Mouse (Mus musculus): ENCODE measurements around the gene Ddr1.
"Not testable (repeated sequence)": the region's sequence is repeated elsewhere in the genome, so short reads cannot be mapped to it uniquely, and the experiment has no call there.

Gene Ddr1

GRCm38 (mm10) chr17:35704621-35705464, at the start of gene Ddr1:
TSS of gene Ddr1 (minus strand) at chr17:35704621.
- DNase-seq (ENCODE audit: low spot score in 2 of 2) = no peak

DNA sequence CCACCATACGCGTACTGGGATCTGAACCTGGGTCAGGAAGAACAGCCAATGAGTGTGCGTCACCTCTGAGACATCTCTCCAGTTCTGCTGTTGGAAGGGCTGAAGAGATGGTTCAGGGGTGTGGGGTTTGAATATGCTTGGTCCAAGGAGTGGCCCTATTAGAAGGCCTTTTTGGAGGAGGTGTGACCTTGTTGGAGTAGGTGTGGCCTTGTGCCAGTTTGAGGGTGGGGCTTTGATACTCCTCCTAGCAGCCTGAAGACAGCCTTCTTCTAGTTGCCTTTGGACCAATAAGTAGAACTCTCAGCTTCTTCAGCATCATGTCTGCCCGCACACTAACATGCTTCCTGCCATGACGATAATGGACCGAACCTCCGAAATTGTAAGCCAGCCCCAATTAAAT, 49.2 kb upstream of the Ddr1 start:
- no peak for DNase-seq (ENCODE audit: low spot score in 2 of 2)

DNA sequence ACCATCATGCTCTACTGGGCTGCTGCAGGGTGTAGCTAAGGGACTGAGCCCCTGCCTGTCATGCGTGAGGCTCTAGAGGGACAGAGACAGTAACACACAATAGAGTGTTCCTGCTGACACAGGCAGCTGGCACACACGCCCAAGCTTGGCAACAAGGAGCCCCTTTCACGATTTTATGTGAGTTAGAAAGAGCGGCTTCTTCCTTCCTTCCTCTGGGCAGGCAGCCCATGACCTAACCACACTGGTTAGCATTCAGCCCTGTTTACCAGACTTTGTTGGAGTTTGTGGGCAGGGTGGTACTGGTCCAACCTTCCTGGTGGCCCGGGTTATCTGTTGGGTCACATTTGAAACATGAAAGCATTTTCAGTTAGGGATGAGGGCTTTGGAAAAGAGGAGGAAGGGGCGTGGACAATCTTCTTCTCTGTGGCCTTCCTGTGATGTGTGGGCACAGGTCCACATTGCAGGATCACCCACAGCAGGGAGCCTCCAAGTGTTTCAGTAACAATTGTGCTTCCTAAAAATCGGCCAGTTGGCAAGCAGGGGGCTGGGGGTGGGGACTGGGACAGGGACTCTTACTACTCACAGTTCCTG, 47.9 kb upstream of the Ddr1 start:
- peak; percentile 14 to 23 for DNase-seq (ENCODE audit: low spot score in 2 of 2)

DNA sequence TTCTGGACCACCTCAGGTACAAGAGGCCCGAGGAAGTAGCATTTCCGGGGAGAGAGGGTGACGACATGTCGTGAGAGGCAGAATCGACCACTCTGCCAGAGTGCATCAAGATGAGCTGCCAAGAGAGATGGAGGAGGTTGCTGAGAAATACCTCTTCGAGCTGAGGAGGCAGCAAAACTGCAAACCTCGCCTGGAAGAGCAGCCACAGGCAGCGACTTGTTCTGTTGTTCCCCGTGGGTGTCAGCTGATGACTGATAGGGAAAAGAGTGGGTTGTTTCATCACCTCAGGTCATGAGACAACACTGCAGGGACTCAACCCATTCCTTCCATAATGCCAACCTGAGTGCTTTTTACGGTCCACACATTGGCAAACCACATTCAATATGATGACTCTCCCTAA, 45.3 kb upstream of the Ddr1 start:
- DNase-seq (ENCODE audit: low spot score in 2 of 2) = peak; percentile 24 to 32

- DNase-seq (ENCODE audit: low spot score in 2 of 2) = no peak
Observed at GRCm38 (mm10) chr17:35744361-35744760, 39.9 kb upstream of the Ddr1 start.

GRCm38 (mm10) chr17:35742948-35743347, 38.5 kb upstream of the Ddr1 start:
- DNase-seq (ENCODE audit: low spot score in 2 of 2) = no peak

DNA sequence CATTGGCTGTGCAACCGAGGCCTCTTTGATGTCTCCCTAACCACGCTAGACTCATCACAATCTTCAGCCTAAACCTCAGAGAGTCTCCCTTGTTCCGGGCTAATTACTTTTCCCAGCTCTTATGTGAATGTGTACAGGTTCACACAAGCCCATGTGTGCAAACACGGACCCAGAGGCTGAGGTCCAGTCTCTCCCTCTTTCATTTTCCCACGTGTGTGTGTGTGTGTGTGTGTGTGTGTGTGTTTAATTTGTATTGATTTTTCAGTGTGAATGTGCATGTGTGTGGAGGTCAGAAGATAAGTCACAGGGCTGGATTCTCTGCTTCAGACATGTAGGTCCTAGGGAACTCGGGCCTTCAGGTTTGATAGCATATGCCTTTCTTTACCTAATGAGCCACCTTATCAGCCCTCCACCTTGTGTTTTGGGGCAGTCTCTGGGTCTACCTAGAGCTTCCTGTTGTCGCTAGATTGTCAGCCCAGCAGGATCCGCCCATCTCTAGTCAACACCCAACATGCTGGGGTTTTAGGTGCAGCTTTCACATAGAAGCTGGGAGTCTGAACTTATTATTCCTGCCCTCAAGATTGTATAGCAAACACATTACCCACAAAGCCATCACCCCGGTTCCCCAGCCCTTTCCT, 37.3 kb upstream of the Ddr1 start:
- DNase-seq (ENCODE audit: low spot score in 2 of 2) = no peak

- DNase-seq (ENCODE audit: low spot score in 2 of 2) = no peak
Observed at GRCm38 (mm10) chr17:35740276-35740880, 36.0 kb upstream of the Ddr1 start.

- DNase-seq (ENCODE audit: low spot score in 2 of 2) = peak; percentile 83 to 84
Observed at GRCm38 (mm10) chr17:35739675-35740074, 35.3 kb upstream of the Ddr1 start.

GRCm38 (mm10) chr17:35737743-35738142, 33.3 kb upstream of the Ddr1 start:
- peak; percentile 56 to 63 for DNase-seq (ENCODE audit: low spot score in 2 of 2)

DNA sequence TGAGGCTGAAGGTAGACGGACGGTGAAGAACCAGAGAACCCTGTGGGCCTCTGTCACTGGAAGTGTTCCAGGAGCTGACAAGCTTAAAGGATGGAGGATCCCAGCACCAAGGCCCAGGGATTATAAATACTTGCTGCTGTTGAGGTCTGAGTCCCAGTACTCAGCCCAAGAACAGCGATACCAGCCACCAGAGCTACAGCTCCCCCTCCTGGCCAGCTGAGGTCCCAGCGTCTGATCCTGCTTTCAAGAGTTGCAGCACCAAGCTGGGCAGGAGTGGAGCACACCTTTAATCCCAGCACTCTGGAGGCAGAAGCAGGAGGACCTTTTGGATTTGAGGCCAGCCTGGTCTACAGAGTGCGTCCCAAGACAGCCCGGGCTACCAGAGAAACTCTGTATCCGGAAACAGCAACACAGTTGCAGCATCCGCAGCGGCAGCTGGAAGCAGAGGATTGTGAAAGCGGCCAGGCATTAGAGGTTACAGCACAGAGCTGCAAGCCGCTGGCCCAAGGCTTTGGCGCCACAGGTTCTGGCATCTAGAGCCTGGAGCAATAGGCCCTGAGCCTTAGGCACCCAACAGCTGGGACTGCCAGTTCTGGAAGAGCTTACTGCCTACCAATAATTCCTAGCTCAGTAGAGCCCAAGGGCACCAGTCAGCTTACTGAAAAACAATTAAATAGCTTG, 32.0 kb upstream of the Ddr1 start:
- DNase-seq (ENCODE audit: low spot score in 2 of 2) = peak; percentile 45 to 60

- no peak for DNase-seq (ENCODE audit: low spot score in 2 of 2)
Observed at GRCm38 (mm10) chr17:35734478-35734877, 30.1 kb upstream of the Ddr1 start.

DNA sequence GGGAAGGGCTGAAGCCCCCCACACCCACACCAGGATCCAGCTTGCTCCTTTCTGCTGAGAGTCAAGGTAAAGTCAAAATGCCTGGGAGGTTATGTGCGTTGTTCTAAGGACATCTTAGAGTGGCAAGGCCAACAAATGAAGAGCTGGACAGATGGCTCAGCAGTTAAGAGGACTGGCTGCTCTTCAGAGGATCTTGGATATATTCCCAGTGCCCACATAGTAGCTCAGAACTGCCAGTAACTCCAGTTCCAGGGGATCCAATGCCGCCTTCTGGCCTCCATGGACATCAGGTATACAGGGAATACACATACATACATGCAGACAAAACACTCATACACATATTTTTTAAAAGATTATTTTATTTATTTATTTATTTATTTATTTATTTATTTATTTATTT, 29.0 kb upstream of the Ddr1 start:
- no peak for DNase-seq (ENCODE audit: low spot score in 2 of 2)

DNA sequence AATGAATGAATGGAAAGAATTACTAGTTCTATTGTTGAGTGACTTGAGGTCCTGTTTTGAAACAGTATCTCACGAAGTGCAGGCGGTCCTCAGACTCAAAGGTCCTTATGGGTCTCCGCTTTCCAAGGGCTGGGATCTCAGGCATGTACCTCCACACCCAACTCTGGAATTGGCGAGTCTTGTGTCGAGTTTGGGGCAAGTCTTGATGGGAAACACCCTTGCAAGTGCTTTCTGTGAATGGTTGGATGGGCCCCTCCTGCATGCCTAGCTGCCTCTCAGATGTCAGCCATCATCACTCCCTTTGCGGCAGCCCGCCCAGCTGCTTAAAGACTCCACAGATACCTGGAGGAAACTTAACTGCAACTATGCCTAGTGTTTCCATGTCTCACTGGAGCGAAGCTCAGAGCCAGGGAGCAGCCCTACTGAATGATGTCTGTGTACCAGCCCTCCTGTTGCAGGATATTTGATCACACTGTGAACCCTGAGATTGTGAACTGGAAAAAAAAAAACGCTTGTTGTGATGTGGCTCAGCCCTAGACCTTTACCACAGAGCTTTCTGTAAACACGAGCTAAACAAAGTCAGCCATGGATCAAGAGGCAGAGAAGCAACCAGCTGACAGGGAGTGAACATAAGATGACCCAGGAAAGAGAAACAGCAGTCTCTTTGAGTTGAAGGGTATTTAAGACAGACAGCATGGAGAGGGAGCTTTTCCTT, 27.2 kb upstream of the Ddr1 start:
- DNase-seq (ENCODE audit: low spot score in 2 of 2) = no peak

- not testable (repeated sequence) for DNase-seq (ENCODE audit: low spot score in 2 of 2)
Observed at GRCm38 (mm10) chr17:35730112-35730511, 25.7 kb upstream of the Ddr1 start.

GRCm38 (mm10) chr17:35728821-35729220, 24.4 kb upstream of the Ddr1 start:
- no peak for DNase-seq (ENCODE audit: low spot score in 2 of 2)

DNA sequence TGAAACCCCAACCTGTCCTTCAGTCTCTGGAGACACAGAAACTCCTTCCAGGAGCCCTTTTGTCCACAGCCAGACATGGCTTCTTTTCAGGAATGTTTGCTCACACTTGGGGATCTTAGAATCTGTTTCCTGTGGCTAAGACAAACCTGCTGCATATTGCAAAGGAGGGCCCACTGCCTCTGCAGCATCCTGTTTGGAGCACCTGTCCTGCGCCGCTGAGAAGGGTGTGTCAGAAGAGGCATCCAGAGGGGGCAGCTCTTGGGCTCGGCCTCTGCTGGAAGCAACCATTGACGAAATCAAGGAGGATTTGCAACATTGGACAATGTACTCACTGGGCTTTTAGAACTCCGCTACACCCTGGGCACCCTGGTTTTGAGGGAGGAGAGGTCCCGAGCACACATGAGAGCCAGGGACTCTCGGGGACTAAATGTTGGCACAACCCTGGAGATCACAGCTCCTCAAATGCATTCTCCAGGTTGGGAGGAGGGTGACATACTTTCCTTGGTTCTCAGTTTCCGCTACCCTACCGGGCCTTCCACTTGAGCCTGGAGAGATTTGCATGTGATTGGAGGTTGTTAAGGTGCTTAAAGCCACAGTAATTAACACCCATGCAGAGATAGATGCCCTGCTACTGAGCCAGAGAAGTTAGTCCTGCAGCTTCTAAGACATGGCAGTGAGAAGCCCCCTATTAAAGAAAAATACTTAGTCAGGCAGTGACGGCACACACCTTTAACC, 23.2 kb upstream of the Ddr1 start:
- no peak for DNase-seq (ENCODE audit: low spot score in 2 of 2)

GRCm38 (mm10) chr17:35727028-35727427, 22.6 kb upstream of the Ddr1 start:
- DNase-seq (ENCODE audit: low spot score in 2 of 2) = no peak

DNA sequence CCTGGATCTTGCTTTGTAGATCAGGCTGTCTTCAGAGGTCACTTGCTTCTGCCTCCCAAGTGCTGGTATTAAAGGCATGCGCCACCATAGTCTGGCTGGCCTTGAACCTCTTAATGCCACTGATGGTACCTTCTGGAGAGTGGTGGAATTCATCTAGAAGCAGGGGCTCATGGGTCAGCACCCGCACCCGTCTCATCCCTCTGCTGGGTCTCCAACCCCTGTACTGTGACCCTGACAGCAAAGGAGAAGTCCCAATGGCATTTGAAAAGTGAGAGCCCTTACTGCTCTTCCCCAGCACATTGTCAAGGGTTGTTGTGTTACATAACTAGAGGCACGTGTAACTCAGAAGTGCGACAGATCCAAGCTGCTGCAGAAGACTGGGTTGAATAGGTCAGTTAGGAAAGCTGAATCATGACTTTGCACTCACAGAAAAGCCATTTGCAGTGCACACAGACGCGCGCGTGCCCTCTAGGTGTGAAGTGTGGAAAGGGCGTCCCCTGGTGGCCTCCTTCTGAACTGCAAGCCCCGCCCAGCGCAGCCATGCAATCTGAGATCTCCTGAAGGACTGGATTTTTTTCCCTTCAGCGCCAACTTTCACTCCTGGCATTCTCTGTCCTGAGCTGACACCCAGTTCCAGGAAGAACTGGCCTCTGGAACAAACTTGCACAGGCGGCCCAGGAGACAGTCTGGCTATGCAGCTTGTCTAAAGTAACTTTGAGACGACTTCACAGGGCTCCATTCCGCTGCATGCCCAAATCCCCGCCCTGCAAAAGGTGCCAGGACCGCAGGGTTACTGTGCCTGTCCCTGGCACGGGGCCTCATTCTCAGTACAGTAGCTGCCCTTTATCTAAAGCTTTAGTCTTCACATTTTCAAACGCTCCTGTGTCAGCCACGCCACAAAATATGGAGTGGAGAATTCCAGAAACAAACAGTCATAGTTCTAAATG, 21.1 kb upstream of the Ddr1 start:
- peak; percentile 79 to 85 for DNase-seq (ENCODE audit: low spot score in 2 of 2)
